Mouse (Mus musculus): Measurements from ENCODE around the gene Olfr1286.

DNA sequence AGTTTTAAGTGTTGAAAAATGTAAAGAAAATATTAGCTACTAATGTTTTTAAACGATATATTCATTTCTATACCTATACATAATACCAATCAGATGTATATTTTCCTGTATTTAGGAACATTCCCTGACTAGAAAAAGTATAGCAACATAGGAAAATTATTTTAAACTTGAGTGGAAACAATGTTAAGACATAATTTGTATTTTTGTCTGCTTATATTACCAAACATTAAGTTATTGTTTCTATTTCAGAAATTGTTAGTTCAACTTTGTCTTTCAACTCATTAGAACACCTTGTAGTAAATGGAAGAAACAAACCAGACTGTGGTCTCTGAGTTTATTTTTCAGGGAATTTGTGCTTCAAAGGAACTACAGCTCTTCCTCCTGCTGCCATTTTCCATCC is 25.9 kb upstream of the Olfr1286 start, which contains the start of gene Olfr1287:
- no peak for TF ChIP-seq CTCF (IDR thresholded peaks at IDR 0.05; ENCODE audit: borderline replicate concordance, insufficient read depth, low read depth, low read length)
- TF ChIP-seq POLR2A (IDR thresholded peaks at IDR 0.05; ENCODE audit: borderline replicate concordance, insufficient read depth, low read length), result no peak

Measured in cerebellum, adult 2 months (tissue).